Mouse (Mus musculus) large intestine, adult 2 months (tissue): ENCODE measurements at regions not wholly inside any gene's neighbourhood (a gene's known extent, or its start where the extent isn't known, plus 50 kb on each side); places are given as distances from the start of the nearest gene placed in this dataset.

Source experiments
- DNase-seq: peaks from one replicate; pipeline ENCODE4 v3.0.0-alpha.2; 2012; ENCODE audit warnings: low read depth, low spot score
- WGBS: fragments of 180-500 bp; shearing (Covaris S2); methylation state at CpG from one replicate; pipeline ENCODE4 v1.1.7; 2018; 5-methylcytosine and 5-hydroxymethylcytosine counted together

- WGBS: 77% methylated on average over 4 of the region's 4 CpGs
Measured at GRCm38 (mm10) chr17:88116321-88116720, 51.2 kb upstream of the Fbxo11 start.

GRCm38 (mm10) chr17:88118714-88119113 is 53.6 kb upstream of the Fbxo11 start:
- DNase-seq: no peak
- 84% methylated on average over 4 of the region's 4 CpGs for WGBS

More at GRCm38 (mm10) chr17:88116321-88116720, 51.2 kb upstream of the Fbxo11 start:
- DNase-seq: no peak

DNA sequence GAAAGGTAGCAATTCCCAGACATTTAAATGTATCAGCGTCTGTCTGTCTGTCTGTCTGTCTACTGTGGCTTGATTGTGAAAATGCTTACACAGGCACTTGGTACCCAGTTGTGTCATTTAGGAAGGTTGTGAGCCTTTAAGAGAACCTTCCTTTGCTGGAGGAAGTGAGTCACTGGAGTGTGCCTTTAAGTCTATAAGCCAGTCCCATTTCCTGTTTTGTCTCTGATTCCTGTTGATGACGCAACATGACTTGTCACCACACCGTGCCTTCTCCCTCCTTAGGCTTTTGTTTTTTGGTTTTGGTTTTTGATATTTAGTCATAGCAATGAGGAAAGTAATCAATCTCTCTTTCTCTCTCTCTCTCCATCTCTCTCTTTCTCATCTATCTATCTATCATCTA is 58.6 kb upstream of the Fbxo11 start:
- DNase-seq: no peak
- WGBS: 59% methylated on average over 3 of the region's 3 CpGs

DNA sequence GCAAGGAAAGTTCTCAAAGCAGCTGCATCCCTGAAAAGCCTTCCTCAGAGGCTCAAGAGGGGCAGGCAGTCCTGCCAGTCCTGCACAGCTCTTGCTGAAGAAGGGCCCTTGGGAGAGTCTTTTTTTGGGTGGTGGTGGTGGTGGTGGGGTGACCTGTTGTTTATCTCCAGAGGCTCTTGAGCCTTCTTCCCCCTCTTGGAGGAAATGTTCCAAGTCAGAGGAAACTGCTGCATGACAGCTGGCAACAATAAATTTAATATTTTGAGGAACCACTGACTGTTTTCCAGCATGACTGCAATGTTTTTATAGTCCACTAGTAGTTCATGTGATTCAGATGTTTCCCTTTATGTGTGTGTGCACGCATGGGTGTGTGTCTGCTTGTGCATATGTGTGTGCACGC is 62.0 kb upstream of the Fbxo11 start:
- no peak for DNase-seq
- 72% methylated on average over 2 of the region's 2 CpGs for WGBS

- 68% methylated on average over 4 of the region's 4 CpGs for WGBS
- DNase-seq: no peak
Measured at GRCm38 (mm10) chr17:88131297-88131696, 66.2 kb upstream of the Fbxo11 start.

GRCm38 (mm10) chr17:88131980-88132379 is 66.9 kb upstream of the Fbxo11 start:
- 74% methylated on average over 5 of the region's 5 CpGs for WGBS
- no peak for DNase-seq

DNA sequence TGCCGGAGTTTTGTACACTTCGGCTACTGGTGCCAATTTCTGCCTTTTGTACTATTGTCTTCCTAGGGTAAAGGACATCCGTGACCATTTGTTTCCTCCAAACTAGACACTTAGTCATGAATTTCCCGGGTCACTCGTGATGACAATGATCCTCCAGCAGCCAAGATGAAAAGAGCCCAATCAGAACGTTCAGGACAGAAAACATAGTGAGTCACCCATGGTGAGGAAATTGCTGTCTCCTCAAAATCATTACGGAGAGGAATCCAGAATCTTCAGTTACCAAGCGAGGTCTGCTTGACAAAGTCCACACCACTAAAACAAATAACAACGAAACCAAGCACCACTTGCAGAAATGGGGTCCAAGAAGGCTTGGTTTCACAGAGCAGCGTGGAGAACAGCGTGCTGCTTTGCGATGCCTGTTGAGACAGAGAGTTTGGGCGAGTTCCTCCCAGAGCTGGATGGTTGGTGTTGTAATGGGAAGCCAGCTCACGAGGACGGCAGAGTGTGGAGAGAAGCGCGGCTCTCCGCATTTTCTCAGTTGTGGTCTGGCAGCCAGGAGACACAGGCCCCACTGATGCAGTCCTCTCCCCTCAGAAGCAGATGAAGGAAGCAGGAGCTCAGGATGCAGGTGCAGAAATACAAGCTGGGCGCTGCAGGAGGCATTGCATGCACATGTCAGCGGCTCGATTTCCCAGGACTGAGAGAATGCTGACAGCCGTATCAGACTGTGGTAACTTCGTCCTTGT is 67.7 kb upstream of the Fbxo11 start:
- 61% methylated on average over 23 of the region's 23 CpGs for WGBS
- DNase-seq: no peak

GRCm38 (mm10) chr17:88134546-88134945 is 69.5 kb upstream of the Fbxo11 start:
- 92% methylated on average over 2 of the region's 2 CpGs for WGBS
- no peak for DNase-seq

DNA sequence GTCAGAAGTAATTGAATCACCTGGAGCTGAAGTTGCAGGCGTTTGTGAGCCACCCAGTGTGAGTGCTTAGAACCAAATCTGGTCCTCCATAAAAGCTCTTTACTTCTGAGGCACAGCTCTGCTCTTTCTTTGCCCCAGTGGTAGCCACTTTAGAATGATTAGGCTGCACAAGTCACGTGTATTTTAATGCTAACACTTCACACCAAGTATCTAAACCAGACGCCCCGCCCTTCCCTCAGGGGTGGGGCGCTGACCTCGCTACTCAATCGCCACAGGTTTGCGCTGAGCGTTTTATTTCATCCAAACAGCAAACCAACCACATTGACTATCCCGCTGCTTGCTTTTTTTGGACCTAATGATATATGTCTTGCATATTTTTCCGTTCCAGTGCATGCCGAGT is 76.4 kb upstream of the Fbxo11 start:
- WGBS: 37% methylated on average over 12 of the region's 12 CpGs
- DNase-seq: no peak

- WGBS: 43% methylated on average over 8 of the region's 8 CpGs
- DNase-seq: peak; percentile 18
Measured at GRCm38 (mm10) chr17:88142003-88142402, 76.9 kb upstream of the Fbxo11 start.

GRCm38 (mm10) chr17:88142809-88143208 is 77.7 kb upstream of the Fbxo11 start:
- WGBS: 81% methylated on average over 3 of the region's 3 CpGs
- no peak for DNase-seq

DNA sequence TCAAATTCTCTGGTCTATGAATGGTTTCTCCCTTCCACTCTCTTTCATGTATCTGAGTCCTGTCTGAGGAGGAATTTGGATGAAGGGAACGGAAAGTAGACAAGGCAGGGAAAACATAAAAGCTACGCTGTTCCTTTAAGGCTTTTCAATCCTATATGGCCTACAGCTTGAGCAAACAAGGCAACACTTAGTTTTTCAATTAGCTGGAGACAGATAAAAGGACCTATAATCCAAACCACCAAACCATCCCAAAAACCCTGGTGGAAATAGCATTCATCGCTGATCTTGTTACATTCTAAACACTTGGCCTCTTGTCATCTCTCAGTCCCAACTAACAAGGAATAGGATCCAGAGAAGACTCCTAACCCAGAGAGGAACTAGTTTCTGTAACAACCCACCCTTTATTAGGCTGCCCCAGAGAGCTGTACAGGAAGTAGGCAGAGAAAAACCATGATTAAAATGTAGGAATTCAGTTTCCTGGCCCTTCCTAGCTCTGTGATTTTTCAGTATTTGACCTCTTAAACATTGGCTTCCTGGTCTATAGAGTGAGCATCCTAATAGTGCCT is 78.4 kb upstream of the Fbxo11 start:
- no peak for DNase-seq
- 79% methylated on average over 3 of the region's 3 CpGs for WGBS

DNA sequence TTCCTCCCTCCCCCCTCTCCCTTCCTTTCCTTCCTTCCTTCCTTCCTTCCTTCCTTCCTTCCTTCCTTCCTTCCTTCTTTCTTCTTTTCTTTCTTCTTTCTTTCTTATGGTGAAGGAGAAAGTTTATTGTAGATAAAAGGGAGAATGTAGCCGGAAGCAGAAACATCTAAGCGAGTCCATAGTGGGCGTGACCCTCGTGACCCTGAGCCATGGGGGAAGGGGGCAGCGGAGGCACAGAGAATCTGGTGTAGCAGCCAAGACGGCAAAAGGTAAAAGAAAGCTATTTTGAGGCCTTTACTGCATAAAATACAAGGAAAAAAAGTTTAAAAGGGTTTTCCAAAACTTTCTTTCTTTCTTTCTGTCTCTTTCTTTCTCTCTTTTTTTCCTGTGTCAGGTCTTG is 93.5 kb upstream of the Fbxo11 start:
- WGBS: 51% methylated on average over 6 of the region's 6 CpGs
- no peak for DNase-seq

DNA sequence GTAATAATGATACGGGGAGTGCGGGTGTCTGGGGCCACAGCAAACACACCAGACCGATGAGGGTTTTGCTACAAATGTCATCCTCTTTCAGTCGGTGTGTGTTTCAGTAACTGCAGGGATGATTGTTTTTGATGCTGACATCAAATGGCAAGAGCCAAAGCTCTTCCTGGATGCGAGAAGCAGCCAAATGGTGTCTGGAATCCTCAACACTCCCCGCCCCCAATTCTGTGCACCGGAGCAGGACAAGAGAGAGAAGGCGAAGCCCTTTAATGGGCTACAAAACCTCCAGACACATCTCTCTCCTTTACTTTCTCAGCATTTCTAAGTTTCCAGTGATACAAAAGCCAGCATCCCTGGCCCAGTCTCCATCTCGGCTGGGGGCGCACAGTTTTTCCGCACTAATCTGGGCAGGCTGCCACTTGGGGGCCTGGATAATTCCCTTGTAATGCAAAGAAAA is 94.1 kb upstream of the Fbxo11 start:
- no peak for DNase-seq
- 47% methylated on average over 11 of the region's 11 CpGs for WGBS

DNA sequence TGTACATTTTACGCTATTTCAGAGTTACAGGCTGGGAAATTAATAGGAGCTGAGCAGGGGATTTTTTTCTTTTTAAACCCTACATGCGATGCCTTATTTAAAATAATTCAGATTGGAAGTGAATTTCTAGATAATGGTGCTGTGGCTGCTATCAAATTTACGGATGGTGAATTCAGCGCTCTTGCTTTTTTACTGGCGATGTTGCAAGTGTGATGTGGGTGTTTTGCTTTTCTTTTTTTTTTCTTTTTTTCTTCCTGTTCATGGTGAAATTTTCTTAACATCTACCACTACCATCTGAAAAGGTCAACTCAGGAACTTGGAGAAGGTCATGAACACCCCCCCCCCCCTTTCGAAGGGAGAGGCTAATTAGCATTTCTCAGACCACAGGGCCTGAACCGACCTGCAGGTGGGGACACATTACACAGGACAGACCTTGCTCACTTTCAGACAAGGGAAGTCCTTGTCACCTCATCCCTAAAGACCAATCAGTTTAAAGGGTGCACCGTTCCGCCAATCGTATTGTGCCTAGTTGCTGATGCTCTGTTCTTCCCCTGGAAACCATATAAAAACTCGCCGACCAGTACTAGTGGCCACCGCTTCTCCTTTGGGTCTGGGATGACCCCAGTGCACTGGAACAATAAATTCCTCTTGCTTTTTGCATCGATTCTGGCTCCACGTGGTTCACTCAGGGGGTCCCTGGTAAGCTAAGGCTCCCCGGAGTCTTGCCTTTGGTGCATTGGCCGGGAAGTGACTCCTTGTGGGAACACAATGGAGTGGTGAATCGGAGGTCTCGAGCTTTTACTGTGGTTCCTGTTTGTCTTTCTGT is 95.0 kb upstream of the Fbxo11 start:
- DNase-seq: no peak
- WGBS: 60% methylated on average over 19 of the region's 19 CpGs

GRCm38 (mm10) chr17:88160677-88161001 is 95.5 kb upstream of the Fbxo11 start:
- DNase-seq: no peak
- WGBS: 71% methylated on average over 14 of the region's 14 CpGs

DNA sequence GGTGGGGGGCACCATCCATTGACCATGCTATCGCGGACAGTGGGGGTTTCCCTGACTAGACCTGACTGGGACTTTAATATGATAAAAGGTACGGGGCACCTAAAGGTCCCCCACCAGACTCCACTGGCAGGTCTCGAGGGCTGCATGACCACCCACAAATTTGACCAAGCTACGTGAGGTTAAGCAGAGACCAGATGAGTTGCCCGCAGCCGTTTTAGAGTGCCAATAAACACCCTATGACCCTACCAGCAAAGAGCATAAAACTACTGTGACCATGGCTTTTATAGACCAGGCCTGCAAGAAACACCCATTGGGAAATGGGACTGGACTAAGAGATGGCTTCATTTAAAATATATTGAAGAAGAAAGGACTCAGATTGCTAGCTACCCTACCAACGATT is 96.7 kb upstream of the Fbxo11 start:
- WGBS: 88% methylated on average over 8 of the region's 8 CpGs
- DNase-seq: no peak

GRCm38 (mm10) chr17:88164805-88165204 is 99.7 kb upstream of the Fbxo11 start:
- 86% methylated on average over 4 of the region's 4 CpGs for whole genome bisulfite sequencing
- no peak for DNase-seq

GRCm38 (mm10) chr17:88165811-88166210 is 100.7 kb upstream of the Fbxo11 start:
- WGBS: 73% methylated on average over 6 of the region's 6 CpGs
- no peak for DNase-seq

- no peak for DNase-seq
- 65% methylated on average over 8 of the region's 8 CpGs for WGBS
Measured at GRCm38 (mm10) chr17:88168262-88169096, 103.4 kb upstream of the Fbxo11 start.
